Mouse (Mus musculus) urinary bladder, adult 2 months (tissue): ENCODE measurements around the gene Cep295nl. TPM values are rescaled to one million over a fixed set of nuclear protein-coding genes. Genes with fewer than 3 reads are reported as not detected.
"Not testable (repeated sequence)": the region's sequence is repeated elsewhere in the genome, so short reads cannot be mapped to it uniquely, and the experiment has no call there.

ENCODE experiments used
- DNase-seq: peaks from one replicate; pipeline ENCODE4 v3.0.0; 2022; ENCODE audit warnings: low spot score
- polyA plus RNA-seq: library from polyadenylated mRNA; depleted of rRNA; stranded (reverse); fragments of >200 nt; gene quantifications from 2 replicates; pipeline ENCODE4 v1.2.3, GENCODE M21; 2012; rRNA removed

Cep295nl gene
- polyA plus RNA-seq, 1 experiment, result 1.3 TPM

DNA sequence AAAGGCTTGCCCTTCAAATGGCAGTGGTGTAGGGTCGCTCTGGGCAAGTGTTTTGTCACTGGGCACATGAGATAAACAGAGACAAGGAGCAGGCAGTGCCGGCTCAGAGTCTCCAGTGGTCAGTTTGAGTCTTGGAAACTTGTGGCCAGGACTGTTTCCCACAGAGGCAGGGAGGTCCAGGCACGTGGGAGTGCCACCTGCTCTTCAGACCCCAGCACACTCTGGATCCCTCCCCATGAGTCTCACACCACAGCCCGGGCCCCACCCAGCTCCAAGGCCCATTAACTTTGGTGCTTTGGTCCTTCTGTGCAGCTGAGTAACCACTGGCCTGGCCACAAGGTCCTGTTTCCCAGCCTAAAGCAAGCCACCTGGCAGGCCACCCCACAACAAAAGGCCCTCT is 20.3 kb downstream of the Cep295nl start:
- no peak for DNase-seq

DNA sequence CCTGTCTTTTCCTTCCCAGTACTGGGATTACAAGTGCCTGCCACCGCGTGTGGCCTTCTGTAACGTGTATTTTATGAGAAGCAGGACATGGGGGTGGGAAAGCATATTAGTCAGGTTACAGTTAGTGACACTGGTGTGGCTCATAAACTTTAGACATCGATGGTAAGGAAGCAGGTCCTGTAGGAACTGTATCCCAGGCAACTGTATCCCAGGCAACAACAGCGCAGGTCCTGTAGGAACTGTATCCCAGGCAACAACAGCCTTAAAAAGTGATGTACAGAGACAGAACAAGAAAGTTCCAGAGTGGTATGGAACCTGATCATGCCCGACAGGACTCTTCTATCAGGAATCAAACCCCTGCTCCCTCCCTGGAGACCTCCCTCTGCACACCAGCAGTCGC is 20.8 kb downstream of the Cep295nl start:
- no peak for DNase-seq

DNA sequence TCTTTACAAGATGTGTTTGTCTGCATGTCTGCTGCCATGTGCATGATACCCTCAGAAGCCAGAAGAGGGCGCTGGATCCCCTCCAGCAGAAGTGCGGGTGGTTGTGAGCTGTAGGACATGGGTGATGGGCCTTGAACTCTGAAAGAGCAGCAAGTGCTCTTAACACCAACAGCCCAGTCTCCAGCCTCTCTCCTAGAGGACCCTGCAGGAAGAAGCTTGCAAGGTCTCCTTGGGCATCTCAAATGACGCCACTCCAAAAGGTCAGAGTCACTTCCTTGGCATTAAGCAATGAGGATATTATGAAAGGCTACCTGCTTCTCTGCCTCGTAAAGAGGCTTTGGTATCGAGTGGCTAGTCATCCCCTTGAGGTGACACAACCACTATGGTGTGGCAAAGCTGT is 23.6 kb downstream of the Cep295nl start:
- DNase-seq, result no peak

DNA sequence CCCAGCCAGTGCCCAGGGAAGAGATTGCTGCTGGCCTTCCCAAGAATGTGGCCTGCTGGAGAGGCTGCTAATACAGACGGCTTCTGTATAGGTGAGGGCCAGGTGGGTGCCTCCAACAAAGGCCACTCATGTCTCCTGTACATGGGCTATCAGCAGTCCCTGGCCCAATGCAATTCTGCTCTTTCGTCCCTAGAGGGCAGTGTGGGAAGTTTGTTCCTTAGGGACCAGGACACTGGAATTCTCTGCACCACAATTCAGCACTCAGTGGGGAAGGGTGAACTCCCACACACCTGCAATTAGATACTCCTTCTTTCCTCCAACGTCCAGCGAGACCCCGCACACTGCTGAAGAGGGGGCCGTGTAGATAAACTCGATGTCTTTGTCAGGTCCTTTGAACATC is 25.2 kb downstream of the Cep295nl start:
- DNase-seq, result no peak

DNA sequence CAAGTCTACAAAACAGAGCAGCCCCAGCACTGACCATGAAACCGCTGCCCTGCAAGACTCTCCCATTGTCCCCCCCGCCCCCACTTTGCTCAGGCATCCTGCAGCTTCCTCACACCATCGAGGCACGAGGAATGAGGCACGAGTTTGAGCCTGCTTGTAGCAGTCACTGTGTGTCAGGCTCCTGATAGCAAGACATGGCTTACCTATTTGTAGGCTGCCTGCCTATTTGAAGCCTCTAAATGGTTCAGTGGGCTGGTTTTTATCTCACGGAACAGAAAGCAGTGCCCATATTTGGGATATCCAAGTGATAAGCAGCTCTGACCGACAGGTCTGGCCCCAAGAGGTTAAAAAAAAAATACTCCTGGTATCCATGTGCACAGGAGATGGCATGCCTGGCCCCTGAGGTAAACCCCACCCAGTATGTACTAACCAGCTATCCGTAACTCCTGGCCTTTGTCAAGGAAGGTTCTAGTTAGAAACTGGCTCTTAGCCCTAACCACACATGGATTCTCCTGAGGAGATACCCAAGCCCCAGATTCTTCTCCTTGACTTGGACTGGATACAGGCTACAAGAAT is 26.0 kb downstream of the Cep295nl start:
- DNase-seq, result no peak

DNA sequence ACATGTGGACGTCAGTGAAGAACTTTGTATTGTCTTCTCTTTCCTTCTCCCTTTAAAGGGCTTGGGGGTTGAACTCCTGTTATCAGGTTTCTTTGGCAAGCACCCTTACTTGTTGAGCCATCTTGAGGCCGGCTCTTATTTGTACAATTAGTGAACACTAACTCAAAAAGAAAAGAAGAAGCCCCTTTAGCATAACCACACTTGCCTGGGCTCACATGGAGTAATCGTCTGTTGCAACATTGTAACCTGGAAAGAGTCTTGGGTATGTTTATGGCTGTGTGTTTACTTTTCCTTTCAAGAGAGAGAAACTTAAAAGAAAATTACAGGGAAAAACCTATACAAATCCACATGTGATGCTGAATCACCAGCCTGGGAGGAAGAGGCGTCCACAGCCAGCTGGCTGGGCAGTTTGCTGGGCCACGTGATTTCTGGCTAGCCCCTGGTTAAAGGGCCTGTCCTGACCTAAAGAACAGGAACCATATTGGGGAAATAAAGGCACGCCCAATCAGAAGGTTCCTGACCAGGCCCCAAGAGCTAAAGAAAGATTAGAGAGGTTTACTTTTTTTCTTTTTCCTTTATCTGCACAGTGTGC is 30.1 kb downstream of the Cep295nl start:
- DNase-seq, result no peak

DNA sequence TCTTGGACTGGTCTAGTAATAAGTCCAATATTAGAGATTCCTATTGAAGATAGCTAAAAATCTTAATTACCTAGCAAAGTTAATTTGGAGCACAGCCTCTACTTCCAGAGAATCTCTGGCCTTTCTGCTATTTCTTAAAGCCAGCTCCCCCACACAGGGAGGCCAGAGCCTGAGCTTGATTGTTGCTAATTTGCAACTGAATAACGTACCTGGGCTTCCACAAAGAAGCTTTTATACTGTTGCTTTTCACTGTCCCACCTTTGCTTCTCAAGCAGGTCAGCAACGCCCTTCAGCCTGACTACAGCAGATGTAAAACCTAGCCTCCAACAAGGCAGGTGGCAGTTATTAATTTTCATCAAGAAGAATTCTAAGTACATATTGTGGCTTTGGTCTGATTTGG is 34.3 kb downstream of the Cep295nl start:
- DNase-seq, result not testable (repeated sequence)

DNA sequence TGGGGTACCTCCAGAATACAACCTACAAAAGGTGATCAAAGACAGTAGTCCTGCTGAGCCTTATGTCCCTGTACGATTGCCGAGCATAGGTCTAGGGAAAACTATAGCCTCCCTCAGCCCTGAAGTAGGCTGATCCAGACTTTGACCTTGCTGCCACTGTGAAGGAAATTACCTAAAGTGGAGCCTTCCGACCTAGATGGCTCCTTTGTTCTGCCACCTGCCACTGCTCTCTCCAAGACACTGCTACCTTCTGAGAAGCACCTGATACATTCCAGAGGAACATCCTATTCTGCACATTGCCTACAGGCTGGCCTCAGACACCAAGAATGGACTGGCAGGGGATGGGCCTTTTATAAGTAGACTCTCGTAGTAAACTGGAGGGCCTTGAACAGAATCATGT is 38.3 kb downstream of the Cep295nl start:
- not testable (repeated sequence) for DNase-seq

DNA sequence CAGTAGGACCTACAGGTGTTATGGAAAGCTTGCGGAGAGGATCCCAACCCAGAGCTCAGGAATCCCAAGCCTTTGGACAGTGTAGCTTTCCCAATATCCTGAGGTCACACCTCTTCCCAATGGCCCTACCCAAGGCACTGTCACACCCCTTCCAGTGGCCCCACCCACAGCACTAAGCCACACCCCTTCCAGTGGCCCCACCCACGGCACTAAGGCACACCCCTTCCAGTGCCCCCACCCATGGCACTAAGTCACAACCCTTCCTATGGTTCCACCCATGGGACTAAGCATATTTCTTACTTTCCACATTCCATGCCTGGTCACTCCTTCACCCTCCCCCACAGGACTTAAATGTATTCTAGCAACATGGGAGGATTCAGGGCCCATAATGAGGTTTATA is 43.5 kb downstream of the Cep295nl start:
- no peak for DNase-seq

DNA sequence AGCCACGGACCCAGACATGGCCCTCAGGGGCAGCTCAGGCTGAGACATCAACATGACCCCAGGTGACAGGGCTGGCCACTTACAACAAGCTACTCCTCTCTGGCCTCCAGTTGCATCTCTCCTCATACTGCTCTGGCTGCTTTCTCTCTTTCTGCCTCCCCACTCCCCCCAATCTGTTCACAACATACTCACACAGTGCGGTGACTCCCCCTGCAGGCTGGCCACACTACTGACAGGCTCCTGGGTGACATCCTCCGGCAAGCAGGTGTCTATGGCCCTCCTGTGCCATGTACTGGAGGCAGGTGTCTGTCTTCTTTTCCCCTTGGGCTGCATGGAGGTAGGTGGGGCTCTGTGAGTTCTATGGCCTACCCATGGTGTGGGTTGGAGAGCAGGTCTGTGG is 44.3 kb downstream of the Cep295nl start:
- no peak for DNase-seq

DNA sequence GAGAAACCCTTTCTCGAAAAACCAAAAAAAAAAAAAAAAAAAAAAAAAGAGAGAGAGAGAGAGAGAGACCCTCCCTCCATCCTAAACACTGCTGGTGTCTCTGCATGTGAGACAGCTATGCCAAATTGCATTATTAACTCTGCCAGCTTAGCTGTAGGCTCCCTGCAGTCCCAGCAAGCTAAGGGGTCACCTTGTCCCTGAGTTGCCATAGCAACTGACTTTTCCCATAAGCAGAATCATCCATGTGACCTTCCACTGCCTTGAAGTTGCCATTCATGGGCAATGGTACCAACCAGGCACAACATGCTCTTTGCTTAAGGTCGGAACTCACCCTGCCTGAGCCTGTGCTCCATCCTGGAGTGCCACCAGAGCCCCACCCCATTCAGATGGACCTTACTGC is 47.3 kb downstream of the Cep295nl start:
- no peak for DNase-seq

DNA sequence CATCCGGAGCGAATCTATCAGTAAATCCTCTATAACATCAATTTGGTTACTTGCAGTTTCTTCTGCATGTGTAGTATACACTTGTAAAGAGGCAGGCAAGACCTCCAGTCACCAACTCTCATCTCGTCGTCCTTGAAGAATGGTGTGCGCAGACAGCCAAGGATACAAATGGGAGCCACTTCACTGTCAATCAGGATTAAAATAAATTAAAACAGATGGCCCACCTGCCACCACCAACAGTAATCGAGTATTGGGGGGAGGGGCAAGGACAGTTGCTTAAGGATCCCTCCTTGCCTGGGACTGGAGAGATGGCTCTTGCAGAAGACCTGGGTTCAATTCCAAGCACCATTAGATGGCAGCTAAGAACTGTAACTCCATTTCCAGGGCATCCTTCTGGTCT is 49.6 kb downstream of the Cep295nl start:
- DNase-seq, result no peak

DNA sequence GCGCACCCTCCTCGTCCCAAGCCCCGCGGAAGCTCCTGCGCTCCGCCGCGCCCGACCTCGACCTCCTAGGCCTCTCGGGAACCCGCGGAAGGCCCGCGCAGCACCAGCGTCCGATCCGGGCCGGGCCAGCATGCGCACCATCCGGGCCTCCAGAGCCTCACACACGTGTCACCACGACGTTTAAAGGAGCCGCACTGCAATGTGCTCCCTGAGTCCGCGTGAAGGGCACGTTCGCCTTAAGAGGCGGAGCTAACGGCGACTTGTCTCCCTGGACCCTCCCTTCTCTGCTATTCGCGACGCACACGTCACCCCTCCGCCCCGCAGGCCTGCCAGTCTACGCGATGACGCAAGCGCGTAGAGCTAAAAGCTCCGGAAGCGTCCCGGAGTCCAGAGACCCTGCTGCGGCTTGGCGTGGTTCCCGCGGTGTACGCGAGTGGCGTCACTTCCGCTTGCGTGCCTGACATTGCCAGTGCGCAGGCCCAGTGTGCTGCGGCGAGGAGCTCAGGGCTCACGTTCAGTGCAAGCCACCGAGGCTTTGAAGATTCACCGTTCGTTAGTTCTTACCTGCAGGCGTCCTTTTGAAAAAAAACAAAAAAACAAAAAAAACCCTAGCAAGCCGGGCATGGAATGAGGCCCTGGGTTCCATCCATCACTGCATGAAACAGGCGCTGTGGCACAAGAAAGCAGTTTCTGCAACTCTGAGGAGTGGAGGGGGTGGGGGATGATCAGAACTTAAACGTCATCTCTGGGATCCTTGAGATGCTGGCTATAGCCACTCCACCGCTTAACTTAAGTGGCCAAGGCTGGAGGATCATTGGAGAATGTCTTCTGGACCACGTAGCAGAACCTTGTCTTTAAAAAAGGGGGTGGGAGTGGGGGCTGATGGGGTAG is 52.1 kb downstream of the Cep295nl start, which contains the start of gene Usp36:
Gene Usp36 (minus strand): TSS at position 246 of the 891 bp plus-strand sequence.
- peak; percentile 95 for DNase-seq

DNA sequence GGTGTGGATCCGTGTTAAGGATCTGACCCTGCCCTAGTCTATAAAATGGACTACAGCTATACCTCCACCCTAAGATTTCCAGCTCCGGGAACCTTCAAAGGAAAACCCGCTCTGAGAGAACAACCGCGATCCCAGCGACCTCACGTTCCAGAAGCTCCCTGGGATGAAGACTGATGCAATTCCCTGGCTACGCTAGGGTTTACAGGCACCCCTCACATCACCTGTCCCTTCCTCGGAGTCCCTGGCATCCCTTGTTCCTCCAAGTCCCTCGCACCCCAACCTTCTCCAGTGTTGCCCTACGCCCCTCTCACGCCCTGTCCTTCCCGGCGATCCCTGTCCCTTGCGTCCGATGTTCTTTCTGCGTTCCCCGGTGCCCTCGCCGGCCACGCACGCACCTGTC is 52.7 kb downstream of the Cep295nl start:
- DNase-seq, result no peak

DNA sequence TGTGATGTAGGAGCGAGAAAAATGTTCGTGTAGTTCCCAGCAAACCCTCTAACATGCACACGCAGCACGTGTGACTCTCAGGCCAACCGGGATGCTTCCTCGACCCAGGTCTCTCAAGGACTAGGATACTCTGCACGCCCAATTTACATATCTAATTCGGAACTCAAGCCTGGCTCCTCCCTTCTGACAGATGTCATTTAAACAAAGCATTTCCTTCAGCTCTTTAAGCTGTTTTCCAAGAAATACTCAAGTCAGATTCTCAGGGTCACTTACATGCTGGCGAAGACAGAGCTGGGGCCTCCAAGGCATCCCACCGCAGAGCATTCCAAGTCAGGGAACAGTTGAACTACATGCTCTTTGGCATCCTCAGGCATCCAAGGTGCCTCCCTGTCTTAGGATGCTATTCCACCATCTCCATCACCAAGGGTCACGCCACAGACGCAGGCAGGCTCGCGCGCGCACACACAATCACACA is 53.2 kb downstream of the Cep295nl start:
- DNase-seq, result no peak

DNA sequence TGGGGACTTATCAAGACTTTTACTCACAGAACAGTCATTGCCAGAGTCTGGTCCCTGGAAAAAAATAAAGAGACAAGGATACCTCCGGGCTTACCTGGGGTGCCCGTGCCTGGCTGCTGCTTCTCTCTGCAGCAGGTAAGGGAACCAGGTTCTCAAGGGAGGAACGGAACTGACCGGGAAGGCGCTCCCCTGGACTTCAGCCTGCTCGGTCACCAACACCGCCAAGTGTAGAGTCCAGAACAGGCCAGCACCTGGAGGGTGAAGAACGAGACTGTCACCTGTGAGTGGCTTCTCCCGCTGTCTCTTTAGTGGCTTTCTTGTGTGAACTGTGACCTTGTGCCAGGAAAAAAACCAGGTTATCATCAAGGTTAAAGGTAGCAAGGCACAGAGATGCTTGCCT is 54.7 kb downstream of the Cep295nl start:
- no peak for DNase-seq

DNA sequence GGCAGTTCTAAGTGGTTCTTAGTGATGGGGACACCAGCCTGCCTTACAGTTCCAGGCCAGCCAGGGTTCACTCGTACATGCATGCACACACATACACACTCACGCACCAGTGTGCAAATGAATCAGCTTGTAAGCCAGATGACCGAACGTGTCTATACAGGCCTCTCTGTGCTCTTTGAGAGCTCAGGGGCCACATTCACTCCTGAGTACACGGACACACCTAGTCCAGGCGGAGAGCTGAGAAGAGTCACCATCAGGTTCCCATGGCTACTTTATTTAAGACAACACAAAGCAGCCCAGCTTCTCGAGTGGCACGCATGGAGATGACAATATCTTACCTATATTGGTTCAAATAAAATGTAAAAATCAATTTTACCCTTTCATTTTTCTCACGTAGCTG is 55.9 kb downstream of the Cep295nl start:
- DNase-seq, result no peak

DNA sequence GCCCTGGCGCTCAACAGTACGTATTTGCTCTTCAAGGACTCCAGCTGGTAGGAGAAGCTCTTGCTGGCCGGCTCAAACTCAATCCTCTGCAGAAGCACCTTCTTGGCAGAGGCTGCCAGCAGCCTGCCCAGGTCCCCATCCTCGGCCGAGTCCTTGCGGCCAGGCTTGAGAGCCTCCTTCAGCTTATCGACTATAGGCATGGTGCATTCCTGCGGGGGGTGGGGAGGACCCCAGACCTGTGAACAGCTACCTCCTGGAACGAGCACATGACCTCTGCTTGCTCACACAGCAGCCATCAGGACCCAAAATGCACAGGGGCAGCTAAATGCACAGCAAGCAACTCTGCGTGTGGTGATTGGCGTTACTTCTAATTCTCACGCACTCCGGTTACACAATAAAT is 56.5 kb downstream of the Cep295nl start:
- DNase-seq, result no peak

Other genes with a start within 250 kb of the Cep295nl start
- 0.01 and 0.06 TPM in 2 replicates for gene Dnah17, start 211.9 kb downstream of the Cep295nl start, polyA plus RNA-seq
- gene Cyth1, start 93.9 kb downstream of the Cep295nl start, polyA plus RNA-seq, result 21.0 and 23.2 TPM in 2 replicates
- 17.7 and 20.9 TPM in 2 replicates for gene Usp36, start 52.3 kb downstream of the Cep295nl start, polyA plus RNA-seq
- 600 and 646 TPM in 2 replicates for gene Timp2, start 13.2 kb upstream of the Cep295nl start, polyA plus RNA-seq
- gene Lgals3bp, start 59.6 kb upstream of the Cep295nl start, polyA plus RNA-seq, result 154 and 187 TPM in 2 replicates
- 38.2 and 41.2 TPM in 2 replicates for gene Cant1, start 76.6 kb upstream of the Cep295nl start, polyA plus RNA-seq
- gene C1qtnf1, start 85.7 kb upstream of the Cep295nl start, polyA plus RNA-seq, result 31.7 and 38.1 TPM in 2 replicates
- 14.0 and 15.4 TPM in 2 replicates for gene Engase, start 134.3 kb upstream of the Cep295nl start, polyA plus RNA-seq